Mouse (Mus musculus) E14TG2a.4 (cell line): ENCODE measurements around the gene D030056L22Rik.

Experiments used
- CTCF ChIP-seq: conservative IDR thresholded peaks from 2 replicates; pipeline ENCODE4 v1.5.1; 2014; ENCODE audit warnings: low read length
- NANOG ChIP-seq: IDR thresholded peaks from 2 replicates; pipeline ENCODE4 v1.6.1; 2014; ENCODE audit warnings: borderline replicate concordance, low read length, mixed read lengths
- POU5F1 ChIP-seq: IDR thresholded peaks from 2 replicates; pipeline ENCODE4 v1.6.1; 2014; ENCODE audit warnings: low read length, borderline replicate concordance

- no peak for TF ChIP-seq CTCF
- no peak for TF ChIP-seq NANOG
- no peak for TF ChIP-seq POU5F1
These were observed 53.4 kb downstream of the D030056L22Rik start for GRCm38 (mm10) chr19:18766399-18766798.
